Mouse (Mus musculus): ENCODE results near the gene Ttbk2.

Ttbk2 gene

GRCm38 (mm10) chr2:120850424-120851082, at the start of gene Ttbk2:
Gene Ttbk2, minus strand, starts transcription at chr2:120850604.
- DNase-seq: peak; percentile 98

- DNase-seq: no peak
These were observed 46.0 kb upstream of the Ttbk2 start for GRCm38 (mm10) chr2:120896361-120896760.

GRCm38 (mm10) chr2:120887601-120888000, 37.2 kb upstream of the Ttbk2 start:
- DNase-seq: no peak

GRCm38 (mm10) chr2:120873192-120873591, 22.8 kb upstream of the Ttbk2 start:
- DNase-seq: no peak

- DNase-seq: peak; percentile 52
These were observed 21.3 kb upstream of the Ttbk2 start for GRCm38 (mm10) chr2:120871447-120872336.

- DNase-seq: no peak
These were observed 16.9 kb upstream of the Ttbk2 start for GRCm38 (mm10) chr2:120867336-120867735.

GRCm38 (mm10) chr2:120866561-120866960, 16.2 kb upstream of the Ttbk2 start:
- DNase-seq: peak; percentile 68

GRCm38 (mm10) chr2:120863389-120863788, 13.0 kb upstream of the Ttbk2 start:
- no peak for DNase-seq

- no peak for DNase-seq
These were observed 10.3 kb upstream of the Ttbk2 start for GRCm38 (mm10) chr2:120860699-120861098.

GRCm38 (mm10) chr2:120858131-120858530, 7.7 kb upstream of the Ttbk2 start:
- DNase-seq: no peak

GRCm38 (mm10) chr2:120853151-120853550, 2.7 kb upstream of the Ttbk2 start:
- DNase-seq: peak; percentile 34

GRCm38 (mm10) chr2:120852626-120853025, 2.2 kb upstream of the Ttbk2 start:
- DNase-seq: no peak

GRCm38 (mm10) chr2:120849449-120850423, 668 bp downstream of the Ttbk2 start, which contains the start of gene Cdan1:
Gene Cdan1, minus strand, starts transcription at chr2:120850128.
- peak; percentile 70 for DNase-seq

GRCm38 (mm10) chr2:120845280-120845679, 5.1 kb downstream of the Ttbk2 start:
- DNase-seq: no peak

GRCm38 (mm10) chr2:120843990-120844389, 6.4 kb downstream of the Ttbk2 start:
- no peak for DNase-seq

- DNase-seq: no peak
These were observed 9.2 kb downstream of the Ttbk2 start for GRCm38 (mm10) chr2:120841211-120841610.

- no peak for DNase-seq
These were observed 15.2 kb downstream of the Ttbk2 start for GRCm38 (mm10) chr2:120835167-120835566.

- no peak for DNase-seq
These were observed 23.3 kb downstream of the Ttbk2 start for GRCm38 (mm10) chr2:120826936-120827638.

- DNase-seq: no peak
These were observed 80.0 kb downstream of the Ttbk2 start for GRCm38 (mm10) chr2:120770265-120770935.

- no peak for DNase-seq
These were observed 88.5 kb downstream of the Ttbk2 start for GRCm38 (mm10) chr2:120761922-120762321.

- DNase-seq: no peak
These were observed 102.4 kb downstream of the Ttbk2 start for GRCm38 (mm10) chr2:120748041-120748440.

Measured in kidney, postnatal 10 days (tissue).